14 mouse cellular contexts compared by ENCODE assay signal in the genomic region with DNA sequence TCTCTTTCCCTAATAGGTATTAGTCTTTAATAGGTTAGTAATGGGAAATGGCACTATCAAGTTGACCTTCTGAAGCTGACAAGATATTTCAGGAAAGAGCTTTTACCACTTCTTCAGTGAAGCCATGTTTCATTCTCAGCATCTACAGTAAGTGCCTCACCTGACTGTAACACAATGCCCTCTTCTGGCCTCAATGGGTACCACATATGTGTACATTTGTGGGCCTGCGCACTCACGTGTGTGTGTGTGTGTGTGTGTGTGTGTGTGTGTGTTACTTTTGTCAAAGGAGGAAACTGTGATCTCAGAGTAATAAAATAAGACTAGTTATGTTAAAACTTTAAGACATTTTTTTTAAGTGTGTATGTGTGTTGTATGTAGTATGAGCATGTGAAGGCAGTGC.
DNase-seq lines count a peak whose midpoint lies in the region; ATAC-seq and TF ChIP-seq lines count a peak whose summit lies in the region.
"Had no signal": no experiment of that assay in that cellular context is flagged by ENCODE, and none has a peak within 500 bp of the region (broad histone marks: within the 10 kb centered on the region; RNA-seq: fewer than 3 reads in every experiment).

No protein-coding gene starts in this region.

- peak; percentile 22 for DNase-seq in adrenal gland, postnatal 10 days
- DNase-seq in adrenal gland, adult 8-10 months = no peak
- DNase-seq in hindbrain, embryonic 11.5 days (ENCODE audit: low spot score) = peak; percentile 8
- no peak for DNase-seq in hindbrain, embryonic 10.5 days (ENCODE audit: low spot score)
- no peak for DNase-seq in liver, postnatal 0 days
- no peak for DNase-seq in liver, embryonic 11.5 days (ENCODE audit: low spot score)
- DNase-seq in ZHBTc4 (ENCODE audit: low read depth, low spot score) = peak; percentile 10
- no peak for DNase-seq in gastrocnemius, adult 2 months
- DNase-seq: heart, postnatal 4 days; kidney, postnatal 14 days; right cerebral cortex, postnatal 25 days had no signal

- H3K4me2 ChIP-seq in hindbrain, embryonic 11.5 days (replicated peaks; ENCODE audit: low read depth, low read length) = no peak overlapping the region
- H3K4me2 ChIP-seq in liver, postnatal 0 days (ENCODE audit: low read depth, low read length) = no peak overlapping the region
- no peak overlapping the region for H3K4me2 ChIP-seq in liver, embryonic 11.5 days
- H3K4me2 ChIP-seq: liver, embryonic 12.5 days had no signal

- no peak for TF ChIP-seq EP300 in liver, postnatal 0 days (IDR thresholded peaks at IDR 0.05; ENCODE audit: low read depth)

- H3K27ac ChIP-seq in hindbrain, embryonic 11.5 days (ENCODE audit: low read depth, low read length) = no peak overlapping the region
- no peak overlapping the region for H3K27ac ChIP-seq in hindbrain, embryonic 10.5 days
- no peak overlapping the region for H3K27ac ChIP-seq in liver, postnatal 0 days (ENCODE audit: low read depth)
- no peak overlapping the region for H3K27ac ChIP-seq in liver, embryonic 11.5 days (ENCODE audit: low read depth, low read length)
- H3K27ac ChIP-seq in gastrocnemius, adult 2 months = no peak overlapping the region
- H3K27ac ChIP-seq: liver, embryonic 12.5 days; macrophage had no signal

- H3K4me1 ChIP-seq in hindbrain, embryonic 11.5 days (replicated peaks; ENCODE audit: control insufficient read depth, insufficient read depth, low read length) = no peaks in the 10 kb centered on the region
- H3K4me1 ChIP-seq in hindbrain, embryonic 10.5 days (replicated peaks) = no peaks in the 10 kb centered on the region
- H3K4me1 ChIP-seq in liver, postnatal 0 days (ENCODE audit: insufficient read depth) = no peaks in the 10 kb centered on the region
- H3K4me1 ChIP-seq in liver, embryonic 11.5 days (replicated peaks; ENCODE audit: control insufficient read depth, insufficient read depth, low read length) = no peaks in the 10 kb centered on the region
- H3K4me1 ChIP-seq: liver, embryonic 12.5 days had no signal

- ATAC-seq in hindbrain, embryonic 11.5 days (ENCODE audit: low FRiP score) = no peak
- no peak for ATAC-seq in liver, postnatal 0 days
- no peak for ATAC-seq in liver, embryonic 11.5 days (replicated peaks; ENCODE audit: low FRiP score)
- ATAC-seq: liver, embryonic 12.5 days had no signal

- H3K36me3 ChIP-seq in hindbrain, embryonic 11.5 days (ENCODE audit: control insufficient read depth, insufficient read depth, low read length) = no peaks in the 10 kb centered on the region
- no peaks in the 10 kb centered on the region for H3K36me3 ChIP-seq in hindbrain, embryonic 10.5 days
- H3K36me3 ChIP-seq in liver, postnatal 0 days (replicated peaks; ENCODE audit: insufficient read depth, low read length) = no peaks in the 10 kb centered on the region
- H3K36me3 ChIP-seq in liver, embryonic 11.5 days (ENCODE audit: control insufficient read depth, insufficient read depth, low read length) = no peaks in the 10 kb centered on the region
- H3K36me3 ChIP-seq: G1E; liver, embryonic 12.5 days had no signal

- H3K4me3 ChIP-seq in hindbrain, embryonic 11.5 days (ENCODE audit: low read depth, low read length) = no peak overlapping the region
- no peak overlapping the region for H3K4me3 ChIP-seq in hindbrain, embryonic 10.5 days
- no peak overlapping the region for H3K4me3 ChIP-seq in liver, postnatal 0 days (ENCODE audit: low read depth, low read length)
- no peak overlapping the region for H3K4me3 ChIP-seq in liver, embryonic 11.5 days (ENCODE audit: low read depth, low read length)
- no peak overlapping the region for H3K4me3 ChIP-seq in gastrocnemius, adult 2 months
- H3K4me3 ChIP-seq: liver, embryonic 12.5 days had no signal

- WGBS in hindbrain, embryonic 11.5 days = 80% methylated on average over 2 of the region's 2 CpGs
- WGBS in hindbrain, embryonic 10.5 days = 84% methylated on average over 2 of the region's 2 CpGs
- WGBS in liver, postnatal 0 days (ENCODE audit: insufficient replicate concordance) = 69% methylated on average over 2 of the region's 2 CpGs
- 76% methylated on average over 2 of the region's 2 CpGs for WGBS in liver, embryonic 11.5 days

- intact Hi-C loops in gastrocnemius, adult 2 months (cut with DNase I) = no loop called here

- 0 out of 2 replicates have a peak, but pooled peaks have one; percentile 9 for TF ChIP-seq CTCF in liver, postnatal 0 days (IDR thresholded peaks at IDR 0.05; ENCODE audit: low read depth)
- no peak for TF ChIP-seq CTCF in gastrocnemius, adult 2 months (IDR thresholded peaks at IDR 0.05)

- H3K27me3 ChIP-seq in hindbrain, embryonic 11.5 days (ENCODE audit: control insufficient read depth, insufficient read depth, low read length) = no peaks in the 10 kb centered on the region
- H3K27me3 ChIP-seq in hindbrain, embryonic 10.5 days (ENCODE audit: insufficient read depth, poor library complexity, severe bottlenecking) = no peaks in the 10 kb centered on the region
- H3K27me3 ChIP-seq in liver, postnatal 0 days (ENCODE audit: insufficient read depth, low read length) = no peaks in the 10 kb centered on the region
- H3K27me3 ChIP-seq in liver, embryonic 11.5 days (replicated peaks; ENCODE audit: control insufficient read depth, insufficient read depth, low read length) = no peaks in the 10 kb centered on the region
- H3K27me3 ChIP-seq: liver, embryonic 12.5 days had no signal

- no peaks in the 10 kb centered on the region for H3K9me3 ChIP-seq in hindbrain, embryonic 11.5 days (ENCODE audit: control insufficient read depth, low read length)
- no peaks in the 10 kb centered on the region for H3K9me3 ChIP-seq in hindbrain, embryonic 10.5 days
- no peaks in the 10 kb centered on the region for H3K9me3 ChIP-seq in liver, postnatal 0 days (ENCODE audit: low read length)
- H3K9me3 ChIP-seq in liver, embryonic 11.5 days (ENCODE audit: control insufficient read depth, low read length) = no peaks in the 10 kb centered on the region
- H3K9me3 ChIP-seq: liver, embryonic 12.5 days had no signal

- H3K9ac ChIP-seq in hindbrain, embryonic 11.5 days (ENCODE audit: low read depth, low read length) = no peak overlapping the region
- no peak overlapping the region for H3K9ac ChIP-seq in liver, postnatal 0 days (replicated peaks)
- no peak overlapping the region for H3K9ac ChIP-seq in liver, embryonic 11.5 days (ENCODE audit: low read depth, low read length)
- H3K9ac ChIP-seq: liver, embryonic 12.5 days had no signal

Comparison
In these comparisons a context has a peak if more than half of its experiments do, and no peak if none do; other contexts are left out.
1. DNase-seq: peak in adrenal gland, postnatal 10 days (single experiment), hindbrain, embryonic 11.5 days (single experiment) and ZHBTc4 (single experiment); none in adrenal gland, adult 8-10 months (single experiment), hindbrain, embryonic 10.5 days (single experiment), liver, postnatal 0 days (single experiment), liver, embryonic 11.5 days (single experiment) and gastrocnemius, adult 2 months (single experiment).